Mouse (Mus musculus): ENCODE results near the gene Esrrg. TPM values are rescaled to one million over a fixed set of nuclear protein-coding genes. Genes with fewer than 3 reads are reported as not detected.

Gene Esrrg
- polyA plus RNA-seq (2014; fragmentation: Nextera tagmentation; extraction: Ambion mirVana) = 49.7 and 51.4 TPM in 2 replicates

GRCm38 (mm10) chr1:187608261-187608921 lies at the start of gene Esrrg:
Gene Esrrg (plus strand): TSS chr1:187608791.
- Histone ChIP-seq H3K9ac (replicated peaks; ENCODE audit: low read depth, low read length) (peak within 1 kb of the TSS; percentile 0; the same call in 1 of the 2 replicates), H3K36me3 (ENCODE audit: control insufficient read depth, insufficient read depth, low read length) (no peaks in the 10 kb centered on the region), H3K27me3 (ENCODE audit: control insufficient read depth, insufficient read depth, low read length) (peaks cover 35% of the 10 kb centered on the region), H3K4me1 (ENCODE audit: control insufficient read depth, insufficient read depth, low read length) (peaks cover 35% of the 10 kb centered on the region; the same call in 1 of the 2 replicates), H3K4me3 (ENCODE audit: low read depth, low read length) (peak within 1 kb of the TSS; percentile 27), H3K4me2 (ENCODE audit: low read depth, low read length) (peak within 1 kb of the TSS; percentile 68), H3K9me3 (ENCODE audit: control insufficient read depth, low read length) (no peaks in the 10 kb centered on the region), H3K27ac (ENCODE audit: low read depth, low read length) (no peak within 1 kb of the TSS)
- 2% methylated on average over 21 of the region's 21 CpGs for WGBS
- no peak for ATAC-seq (ENCODE audit: low read depth)

DNA sequence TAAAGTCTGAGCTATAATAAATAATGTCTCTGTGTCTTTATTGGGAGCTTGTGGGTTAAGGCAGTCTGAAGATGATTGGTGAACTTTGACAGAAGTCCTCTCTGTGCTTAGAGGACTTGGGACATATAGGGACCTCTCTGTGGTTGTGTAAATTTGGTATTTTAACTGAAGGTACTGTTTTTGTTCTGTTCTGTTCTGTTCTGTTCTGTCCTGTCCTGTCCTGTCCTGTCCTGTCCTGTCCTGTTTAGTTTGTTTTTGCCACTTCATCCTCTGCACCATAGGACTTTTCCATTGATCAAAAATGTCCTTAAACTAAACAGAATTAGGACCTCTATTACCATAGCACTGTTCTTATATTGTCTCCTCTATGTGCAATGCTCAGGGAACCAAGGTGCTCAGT lies 24.6 kb upstream of the Esrrg start:
- H3K4me1 ChIP-seq (ENCODE audit: control insufficient read depth, insufficient read depth, low read length) = no peaks in the 10 kb centered on the region
- no peak overlapping the region for H3K4me3 ChIP-seq (ENCODE audit: low read depth, low read length)
- no peak overlapping the region for H3K4me2 ChIP-seq (ENCODE audit: low read depth, low read length)
- no peak overlapping the region for H3K9ac ChIP-seq (replicated peaks; ENCODE audit: low read depth, low read length)
- no peaks in the 10 kb centered on the region for H3K27me3 ChIP-seq (ENCODE audit: control insufficient read depth, insufficient read depth, low read length)
- no peaks in the 10 kb centered on the region for H3K9me3 ChIP-seq (ENCODE audit: control insufficient read depth, low read length)
- no peaks in the 10 kb centered on the region for H3K36me3 ChIP-seq (ENCODE audit: control insufficient read depth, insufficient read depth, low read length)
- ATAC-seq (ENCODE audit: low read depth) = no peak
- H3K27ac ChIP-seq (ENCODE audit: low read depth, low read length) = no peak overlapping the region

GRCm38 (mm10) chr1:187586541-187587075 lies 22.0 kb upstream of the Esrrg start:
- H3K4me3 ChIP-seq (ENCODE audit: low read depth, low read length) = no peak overlapping the region
- no peak overlapping the region for H3K4me2 ChIP-seq (ENCODE audit: low read depth, low read length)
- no peaks in the 10 kb centered on the region for H3K4me1 ChIP-seq (ENCODE audit: control insufficient read depth, insufficient read depth, low read length)
- 90% methylated on average over 8 of the region's 8 CpGs for WGBS
- no peaks in the 10 kb centered on the region for H3K27me3 ChIP-seq (ENCODE audit: control insufficient read depth, insufficient read depth, low read length)
- no peaks in the 10 kb centered on the region for H3K9me3 ChIP-seq (ENCODE audit: control insufficient read depth, low read length)
- no peak overlapping the region for H3K9ac ChIP-seq (replicated peaks; ENCODE audit: low read depth, low read length)
- H3K36me3 ChIP-seq (ENCODE audit: control insufficient read depth, insufficient read depth, low read length) = no peaks in the 10 kb centered on the region
- no peak for ATAC-seq (ENCODE audit: low read depth)
- H3K27ac ChIP-seq (ENCODE audit: low read depth, low read length) = no peak overlapping the region

DNA sequence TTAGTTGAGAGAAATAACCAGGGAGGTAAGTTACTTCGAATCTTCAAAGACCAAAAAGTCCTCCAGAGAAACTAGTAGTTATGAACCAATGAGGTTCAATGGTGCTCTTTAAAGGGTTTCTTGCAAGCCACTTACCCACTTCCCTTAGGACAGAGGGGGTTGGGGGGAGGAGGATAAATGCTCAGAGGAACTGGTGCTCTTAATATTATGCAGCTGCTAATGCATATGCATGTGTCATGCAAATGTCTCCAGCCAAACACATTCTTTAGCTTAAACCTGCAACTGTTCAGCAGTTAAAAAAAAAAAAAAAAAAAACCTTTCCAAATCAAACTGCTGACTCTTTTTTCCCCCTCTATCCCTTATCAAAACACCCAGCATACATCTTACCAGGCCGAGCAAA lies 5.6 kb upstream of the Esrrg start:
- Histone ChIP-seq H3K9me3 (ENCODE audit: control insufficient read depth, low read length) (no peaks in the 10 kb centered on the region), H3K36me3 (ENCODE audit: control insufficient read depth, insufficient read depth, low read length) (no peaks in the 10 kb centered on the region), H3K27ac (ENCODE audit: low read depth, low read length) (no peak overlapping the region), H3K4me3 (ENCODE audit: low read depth, low read length) (no peak overlapping the region), H3K9ac (replicated peaks; ENCODE audit: low read depth, low read length) (no peak overlapping the region), H3K27me3 (ENCODE audit: control insufficient read depth, insufficient read depth, low read length) (peaks cover 13% of the 10 kb centered on the region), H3K4me2 (ENCODE audit: low read depth, low read length) (no peak overlapping the region), H3K4me1 (ENCODE audit: control insufficient read depth, insufficient read depth, low read length) (peaks cover 27% of the 10 kb centered on the region; the same call in 1 of the 2 replicates)
- WGBS = 43% methylated on average over 2 of the region's 2 CpGs
- no peak for ATAC-seq (ENCODE audit: low read depth)

DNA sequence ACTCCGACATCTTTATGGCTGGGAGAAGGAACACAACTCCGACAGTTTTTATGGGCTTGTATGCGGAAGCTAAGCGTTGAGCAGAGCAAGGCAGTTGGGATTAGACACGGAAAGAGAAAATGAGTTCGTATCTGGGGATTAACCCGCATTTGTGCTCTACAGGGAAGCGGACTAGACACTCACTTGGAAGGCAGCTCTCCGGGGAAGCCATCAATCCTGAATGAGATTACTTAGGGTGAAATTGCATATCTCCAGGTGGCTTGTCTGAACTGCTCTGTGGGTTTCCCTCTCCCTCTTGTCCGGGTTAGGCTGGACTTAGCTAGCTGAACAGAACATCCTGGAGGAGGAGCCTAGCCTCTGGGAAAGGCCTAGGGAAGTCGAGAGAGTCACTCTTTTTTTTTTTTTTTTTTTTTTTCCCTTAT lies 4.5 kb upstream of the Esrrg start:
- peaks cover 32% of the 10 kb centered on the region; the same call in 1 of the 2 replicates for H3K4me1 ChIP-seq (ENCODE audit: control insufficient read depth, insufficient read depth, low read length)
- no peaks in the 10 kb centered on the region for H3K36me3 ChIP-seq (ENCODE audit: control insufficient read depth, insufficient read depth, low read length)
- peaks cover 16% of the 10 kb centered on the region for H3K27me3 ChIP-seq (ENCODE audit: control insufficient read depth, insufficient read depth, low read length)
- H3K27ac ChIP-seq (ENCODE audit: low read depth, low read length) = no peak overlapping the region
- no peak overlapping the region for H3K9ac ChIP-seq (replicated peaks; ENCODE audit: low read depth, low read length)
- 2% methylated on average over 11 of the region's 11 CpGs for WGBS
- H3K4me3 ChIP-seq (ENCODE audit: low read depth, low read length) = no peak overlapping the region
- no peaks in the 10 kb centered on the region for H3K9me3 ChIP-seq (ENCODE audit: control insufficient read depth, low read length)
- no peak for ATAC-seq (ENCODE audit: low read depth)
- no peak overlapping the region for H3K4me2 ChIP-seq (ENCODE audit: low read depth, low read length)

DNA sequence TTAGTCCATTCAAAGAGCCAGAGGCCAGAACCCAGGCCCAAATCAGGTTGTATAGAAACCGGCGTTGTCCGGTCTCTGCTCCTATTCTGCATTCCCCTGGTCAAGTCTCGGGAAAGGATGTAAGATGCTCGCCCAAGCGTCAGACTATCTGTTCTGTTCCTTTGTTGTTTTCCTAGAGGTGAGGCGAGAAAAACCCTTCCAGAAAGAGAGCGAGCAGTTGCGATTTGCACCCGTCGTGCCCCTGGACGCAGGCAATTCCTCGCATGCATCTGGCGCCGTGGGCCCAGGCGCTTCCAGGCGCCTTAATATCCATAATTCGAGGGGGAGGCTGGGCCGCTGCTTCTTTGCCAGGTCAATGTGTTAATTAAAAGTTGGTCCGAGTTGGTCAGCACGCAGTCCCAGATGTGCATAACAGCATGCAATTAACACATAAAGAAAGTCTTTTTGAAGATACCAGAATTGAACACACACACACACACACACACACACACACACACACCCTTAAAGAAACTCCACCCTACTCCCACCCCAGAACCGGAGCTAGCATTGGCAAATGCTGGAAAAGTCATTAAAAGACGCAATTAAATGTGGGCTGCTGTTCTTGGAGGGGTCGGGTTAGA lies 3.8 kb upstream of the Esrrg start:
- H3K27ac ChIP-seq (ENCODE audit: low read depth, low read length) = no peak overlapping the region
- H3K9ac ChIP-seq (replicated peaks; ENCODE audit: low read depth, low read length) = no peak overlapping the region; the same call in 1 of the 2 replicates
- H3K9me3 ChIP-seq (ENCODE audit: control insufficient read depth, low read length) = no peaks in the 10 kb centered on the region
- no peak for ATAC-seq (ENCODE audit: low read depth)
- 4% methylated on average over 24 of the region's 24 CpGs for WGBS
- H3K4me1 ChIP-seq (ENCODE audit: control insufficient read depth, insufficient read depth, low read length) = peaks cover 35% of the 10 kb centered on the region; the same call in 1 of the 2 replicates
- H3K4me2 ChIP-seq (ENCODE audit: low read depth, low read length) = peak overlapping the region; percentile 46
- H3K4me3 ChIP-seq (ENCODE audit: low read depth, low read length) = peak overlapping the region; percentile 23
- H3K36me3 ChIP-seq (ENCODE audit: control insufficient read depth, insufficient read depth, low read length) = no peaks in the 10 kb centered on the region
- peaks cover 18% of the 10 kb centered on the region for H3K27me3 ChIP-seq (ENCODE audit: control insufficient read depth, insufficient read depth, low read length)

- Histone ChIP-seq H3K27ac (ENCODE audit: low read depth, low read length) (no peak overlapping the region), H3K4me3 (ENCODE audit: low read depth, low read length) (peak overlapping the region; percentile 23), H3K4me2 (ENCODE audit: low read depth, low read length) (peak overlapping the region; percentile 46), H3K9ac (replicated peaks; ENCODE audit: low read depth, low read length) (no peak overlapping the region; the same call in 1 of the 2 replicates), H3K9me3 (ENCODE audit: control insufficient read depth, low read length) (no peaks in the 10 kb centered on the region), H3K4me1 (ENCODE audit: control insufficient read depth, insufficient read depth, low read length) (peaks cover 35% of the 10 kb centered on the region; the same call in 1 of the 2 replicates), H3K36me3 (ENCODE audit: control insufficient read depth, insufficient read depth, low read length) (no peaks in the 10 kb centered on the region), H3K27me3 (ENCODE audit: control insufficient read depth, insufficient read depth, low read length) (peaks cover 23% of the 10 kb centered on the region)
- ATAC-seq (ENCODE audit: low read depth) = 0 out of 2 replicates have a peak, but pooled peaks have one; percentile 15
- 1% methylated on average over 32 of the region's 32 CpGs for WGBS
Measured at GRCm38 (mm10) chr1:187605391-187606270, 3.0 kb upstream of the Esrrg start.

GRCm38 (mm10) chr1:187606271-187607040 lies 2.1 kb upstream of the Esrrg start:
- Histone ChIP-seq H3K9me3 (ENCODE audit: control insufficient read depth, low read length) (no peaks in the 10 kb centered on the region), H3K4me1 (ENCODE audit: control insufficient read depth, insufficient read depth, low read length) (peaks cover 35% of the 10 kb centered on the region; the same call in 1 of the 2 replicates), H3K9ac (replicated peaks; ENCODE audit: low read depth, low read length) (no peak overlapping the region), H3K36me3 (ENCODE audit: control insufficient read depth, insufficient read depth, low read length) (no peaks in the 10 kb centered on the region), H3K27me3 (ENCODE audit: control insufficient read depth, insufficient read depth, low read length) (peaks cover 31% of the 10 kb centered on the region), H3K4me2 (ENCODE audit: low read depth, low read length) (no peak overlapping the region), H3K27ac (ENCODE audit: low read depth, low read length) (no peak overlapping the region), H3K4me3 (ENCODE audit: low read depth, low read length) (no peak overlapping the region)
- ATAC-seq (ENCODE audit: low read depth) = no peak
- 2% methylated on average over 23 of the region's 23 CpGs for WGBS
